Comparison of ENCODE assay signal across 9 mouse cellular contexts in genomic region chr19:10435908-10436307, GRCm38 (mm10). TPM values are rescaled to one million over a fixed set of nuclear protein-coding genes. Genes with fewer than 3 reads are reported as not detected.
DNase-seq lines count a peak whose midpoint lies in the region; ATAC-seq lines count a peak whose summit lies in the region.
"Had no signal": no experiment of that assay in that cellular context is flagged by ENCODE, and none has a peak within 500 bp of the region (broad histone marks: within the 10 kb centered on the region; RNA-seq: fewer than 3 reads in every experiment).

No protein-coding gene starts in this region.

- H3K27me3 ChIP-seq in kidney, embryonic 14.5 days (ENCODE audit: control insufficient read depth, insufficient read depth, low read length) = peaks cover 3% of the 10 kb centered on the region; the same call in 1 of the 2 replicates
- H3K27me3 ChIP-seq in forebrain, embryonic 14.5 days (replicated peaks; ENCODE audit: control insufficient read depth, insufficient read depth, low read length) = no peaks in the 10 kb centered on the region
- no peaks in the 10 kb centered on the region for H3K27me3 ChIP-seq in hindbrain, embryonic 14.5 days (ENCODE audit: control insufficient read depth, insufficient read depth, low read length)
- H3K27me3 ChIP-seq in midbrain, embryonic 14.5 days (ENCODE audit: control insufficient read depth, insufficient read depth, low read length) = no peaks in the 10 kb centered on the region

- no peak overlapping the region for H3K4me2 ChIP-seq in kidney, embryonic 14.5 days (replicated peaks; ENCODE audit: low read depth, low read length)
- H3K4me2 ChIP-seq in forebrain, embryonic 14.5 days (ENCODE audit: low read length) = no peak overlapping the region
- no peak overlapping the region for H3K4me2 ChIP-seq in hindbrain, embryonic 14.5 days (replicated peaks)
- H3K4me2 ChIP-seq in midbrain, embryonic 14.5 days (ENCODE audit: low read length) = no peak overlapping the region
- H3K4me2 ChIP-seq: liver, embryonic 15.5 days had no signal

- no peak overlapping the region for H3K9ac ChIP-seq in kidney, embryonic 14.5 days (ENCODE audit: low read depth, low read length)
- no peak overlapping the region for H3K9ac ChIP-seq in forebrain, embryonic 14.5 days (ENCODE audit: low read length)
- no peak overlapping the region for H3K9ac ChIP-seq in hindbrain, embryonic 14.5 days
- H3K9ac ChIP-seq in midbrain, embryonic 14.5 days (replicated peaks; ENCODE audit: low read length) = no peak overlapping the region
- H3K9ac ChIP-seq: liver, embryonic 15.5 days had no signal

- H3K27ac ChIP-seq in kidney, embryonic 14.5 days (ENCODE audit: low read depth, low read length) = no peak overlapping the region
- no peak overlapping the region for H3K27ac ChIP-seq in forebrain, embryonic 14.5 days (ENCODE audit: low read depth, low read length)
- no peak overlapping the region for H3K27ac ChIP-seq in hindbrain, embryonic 14.5 days
- no peak overlapping the region for H3K27ac ChIP-seq in midbrain, embryonic 14.5 days (replicated peaks; ENCODE audit: low read depth, low read length)
- H3K27ac ChIP-seq: liver, embryonic 15.5 days had no signal

- DNase-seq in kidney, adult 11 months = peak; percentile 69
- peak; percentile 64 for DNase-seq in c-Kit-positive CD71-positive TER-119-positive erythroid progenitor cells, embryonic 14.5 days (ENCODE audit: low spot score)
- DNase-seq in forebrain, embryonic 14.5 days (ENCODE audit: low spot score) = peak; percentile 80
- peak; percentile 76 for DNase-seq in hindbrain, embryonic 14.5 days (ENCODE audit: low spot score)
- DNase-seq in left cerebral cortex, postnatal 14 days (ENCODE audit: low spot score in 2 of 2) = peak; percentile 80 to 81
- DNase-seq in midbrain, embryonic 14.5 days = peak; percentile 86
- peak; percentile 22 to 24 for DNase-seq in spleen, postnatal 36 days (ENCODE audit: low spot score in 2 of 2)

- H3K4me3 ChIP-seq in kidney, embryonic 14.5 days (ENCODE audit: low read length) = no peak overlapping the region
- H3K4me3 ChIP-seq in forebrain, embryonic 14.5 days (ENCODE audit: low read depth, low read length) = no peak overlapping the region
- H3K4me3 ChIP-seq in hindbrain, embryonic 14.5 days (replicated peaks; ENCODE audit: low read length) = no peak overlapping the region
- H3K4me3 ChIP-seq in midbrain, embryonic 14.5 days (replicated peaks; ENCODE audit: low read depth, low read length) = no peak overlapping the region
- H3K4me3 ChIP-seq: liver, embryonic 15.5 days had no signal

- H3K4me1 ChIP-seq in kidney, embryonic 14.5 days (ENCODE audit: control insufficient read depth, insufficient read depth, low read length) = no peaks in the 10 kb centered on the region; the same call in 1 of the 2 replicates
- H3K4me1 ChIP-seq in forebrain, embryonic 14.5 days (ENCODE audit: control insufficient read depth, insufficient read depth, low read length) = no peaks in the 10 kb centered on the region
- H3K4me1 ChIP-seq in hindbrain, embryonic 14.5 days (replicated peaks; ENCODE audit: control insufficient read depth, insufficient read depth, low read length) = no peaks in the 10 kb centered on the region
- 0 out of 2 replicates have a peak, but pooled peaks cover 4% of the 10 kb centered on the region for H3K4me1 ChIP-seq in midbrain, embryonic 14.5 days (ENCODE audit: control insufficient read depth, insufficient read depth, low read length)

- intact Hi-C loops in left cerebral cortex, postnatal 14 days (cut with DNase I) = loop anchor here (1.0 to 5.0 kb wide), 2 partner anchors 103 to 174 kb away; no protein-coding TSS in a partner anchor

- no peak for ATAC-seq in kidney, embryonic 14.5 days (ENCODE audit: low FRiP score, low TSS enrichment)
- no peak; the same call in 1 of the 2 replicates for ATAC-seq in forebrain, embryonic 14.5 days
- ATAC-seq in hindbrain, embryonic 14.5 days (ENCODE audit: low FRiP score) = no peak
- peak; percentile 49; the same call in 1 of the 2 replicates for ATAC-seq in midbrain, embryonic 14.5 days (ENCODE audit: low FRiP score, low TSS enrichment)

- no peaks in the 10 kb centered on the region for H3K36me3 ChIP-seq in kidney, embryonic 14.5 days (ENCODE audit: control insufficient read depth, insufficient read depth, low read length)
- 0 out of 2 replicates have a peak, but pooled peaks cover 11% of the 10 kb centered on the region for H3K36me3 ChIP-seq in forebrain, embryonic 14.5 days (ENCODE audit: control insufficient read depth, insufficient read depth, low read length)
- H3K36me3 ChIP-seq in hindbrain, embryonic 14.5 days (replicated peaks; ENCODE audit: control insufficient read depth, insufficient read depth) = peaks cover 19% of the 10 kb centered on the region
- H3K36me3 ChIP-seq in midbrain, embryonic 14.5 days (ENCODE audit: control insufficient read depth, insufficient read depth, low read length) = peaks cover 18% of the 10 kb centered on the region
- H3K36me3 ChIP-seq: liver, embryonic 15.5 days had no signal

- 36% methylated on average over 3 of the region's 3 CpGs for WGBS in kidney, embryonic 14.5 days
- 38% methylated on average over 3 of the region's 3 CpGs for WGBS in forebrain, embryonic 14.5 days
- WGBS in hindbrain, embryonic 14.5 days = 26% methylated on average over 3 of the region's 3 CpGs
- WGBS in midbrain, embryonic 14.5 days = 25% methylated on average over 3 of the region's 3 CpGs

- no peaks in the 10 kb centered on the region for H3K9me3 ChIP-seq in kidney, embryonic 14.5 days (ENCODE audit: control insufficient read depth, low read length)
- H3K9me3 ChIP-seq in forebrain, embryonic 14.5 days (replicated peaks; ENCODE audit: control insufficient read depth, low read length) = no peaks in the 10 kb centered on the region
- H3K9me3 ChIP-seq in hindbrain, embryonic 14.5 days (ENCODE audit: control insufficient read depth, low read length) = no peaks in the 10 kb centered on the region
- H3K9me3 ChIP-seq in midbrain, embryonic 14.5 days (ENCODE audit: control insufficient read depth, low read length) = no peaks in the 10 kb centered on the region
- H3K9me3 ChIP-seq: liver, embryonic 15.5 days had no signal

RNA-seq across cellular contexts. Expression of gene Lrrc10b, which starts 21.4 kb away (rescaled TPM):
- polyA plus RNA-seq in kidney, embryonic 14.5 days (2014; fragmentation: Nextera tagmentation; extraction: Ambion mirVana) = 0.91 and 1.0 TPM in 2 replicates
- 0.49 and 0.76 TPM in 2 replicates for polyA plus RNA-seq in forebrain, embryonic 14.5 days (2014; fragmentation: Nextera tagmentation; extraction: Ambion mirVana)
- 1.5 and 1.6 TPM in 2 replicates for polyA plus RNA-seq in hindbrain, embryonic 14.5 days (2014; fragmentation: Nextera tagmentation; extraction: Ambion mirVana)
- 10 to 100 TPM in 1 of 2 experiments, 1 to 10 TPM in 1; 8.8 to 12.7 TPM for total RNA-seq in left cerebral cortex, postnatal 14 days (2021)
- 0.91 and 1.1 TPM in 2 replicates for polyA plus RNA-seq in midbrain, embryonic 14.5 days (2014; fragmentation: Nextera tagmentation; extraction: Ambion mirVana)

RNA-seq across cellular contexts. Expression of gene Ppp1r32, which starts 46.8 kb away (rescaled TPM):
- not detected in 2 replicates for polyA plus RNA-seq in kidney, embryonic 14.5 days (2014; fragmentation: Nextera tagmentation; extraction: Ambion mirVana)
- 2.5 and 2.6 TPM in 2 replicates for polyA plus RNA-seq in forebrain, embryonic 14.5 days (2014; fragmentation: Nextera tagmentation; extraction: Ambion mirVana)
- 1.9 and 2.8 TPM in 2 replicates for polyA plus RNA-seq in hindbrain, embryonic 14.5 days (2014; fragmentation: Nextera tagmentation; extraction: Ambion mirVana)
- total RNA-seq in left cerebral cortex, postnatal 14 days (2021) = 1 to 10 TPM in 1 of 2 experiments, under 1 TPM in 1; 0.89 to 1.0 TPM
- polyA plus RNA-seq in midbrain, embryonic 14.5 days (2014; fragmentation: Nextera tagmentation; extraction: Ambion mirVana) = 1.4 and 1.6 TPM in 2 replicates
- polyA plus RNA-seq: liver, embryonic 15.5 days had no signal

RNA-seq across cellular contexts. Expression of gene Syt7, which starts 47.0 kb away (rescaled TPM):
- 2.1 and 2.3 TPM in 2 replicates for polyA plus RNA-seq in kidney, embryonic 14.5 days (2014; fragmentation: Nextera tagmentation; extraction: Ambion mirVana)
- 5.8 and 6.1 TPM in 2 replicates for polyA plus RNA-seq in forebrain, embryonic 14.5 days (2014; fragmentation: Nextera tagmentation; extraction: Ambion mirVana)
- 12.0 and 14.0 TPM in 2 replicates for polyA plus RNA-seq in hindbrain, embryonic 14.5 days (2014; fragmentation: Nextera tagmentation; extraction: Ambion mirVana)
- 100 to 1,000 TPM; 279 to 314 TPM for total RNA-seq in left cerebral cortex, postnatal 14 days (2021)
- polyA plus RNA-seq in midbrain, embryonic 14.5 days (2014; fragmentation: Nextera tagmentation; extraction: Ambion mirVana) = 10.1 and 15.4 TPM in 2 replicates

Comparison
In these comparisons a context has a peak if more than half of its experiments do, and no peak if none do; other contexts are left out.
1. DNase-seq: peak in every context shown above with its lines; median percentile 86 in midbrain, embryonic 14.5 days; 80 in left cerebral cortex, postnatal 14 days; 80 in forebrain, embryonic 14.5 days; 76 in hindbrain, embryonic 14.5 days; 69 in kidney, adult 11 months; 64 in c-Kit-positive CD71-positive TER-119-positive erythroid progenitor cells, embryonic 14.5 days; 23 in spleen, postnatal 36 days.